Comparison of ENCODE assay signal across 26 mouse cellular contexts in genomic region chr1:39384914-39385313, GRCm38 (mm10). TPM values are rescaled to one million over a fixed set of nuclear protein-coding genes. Genes with fewer than 3 reads are reported as not detected.
DNase-seq lines count a peak whose midpoint lies in the region; ATAC-seq and TF ChIP-seq lines count a peak whose summit lies in the region.
"Had no signal": no experiment of that assay in that cellular context is flagged by ENCODE, and none has a peak within 500 bp of the region (broad histone marks: within the 10 kb centered on the region; RNA-seq: fewer than 3 reads in every experiment).

No protein-coding gene starts in this region.

- no peaks in the 10 kb centered on the region for H3K9me3 ChIP-seq in liver, embryonic 12.5 days (replicated peaks)
- no peaks in the 10 kb centered on the region for H3K9me3 ChIP-seq in liver, postnatal 0 days (ENCODE audit: low read length)
- H3K9me3 ChIP-seq: embryonic facial prominence, embryonic 12.5 days; embryonic facial prominence, embryonic 15.5 days; G1E; heart, embryonic 13.5 days; hindbrain, embryonic 12.5 days; hindbrain, embryonic 15.5 days had no signal

- no peak overlapping the region for H3K9ac ChIP-seq in liver, embryonic 12.5 days
- no peak overlapping the region for H3K9ac ChIP-seq in liver, postnatal 0 days (replicated peaks)
- H3K9ac ChIP-seq: embryonic facial prominence, embryonic 12.5 days; embryonic facial prominence, embryonic 15.5 days; heart, embryonic 13.5 days; hindbrain, embryonic 12.5 days; hindbrain, embryonic 15.5 days had no signal

- no peak overlapping the region for H3K4me2 ChIP-seq in liver, embryonic 12.5 days
- no peak overlapping the region for H3K4me2 ChIP-seq in liver, postnatal 0 days (ENCODE audit: low read depth, low read length)
- H3K4me2 ChIP-seq: embryonic facial prominence, embryonic 12.5 days; embryonic facial prominence, embryonic 15.5 days; heart, embryonic 13.5 days; hindbrain, embryonic 12.5 days; hindbrain, embryonic 15.5 days had no signal

- no peak for ATAC-seq in liver, embryonic 12.5 days
- no peak for ATAC-seq in liver, postnatal 0 days
- ATAC-seq in hematopoietic stem cell, adult 5-6 weeks (replicated peaks in 1 of 2; ENCODE audit: insufficient read depth in 1 of 2, low FRiP score in 2 of 2, low TSS enrichment in 1 of 2, low read depth in 1 of 2, poor library complexity in 2 of 2, severe bottlenecking in 2 of 2): peak; percentile 24 to 52; a peak in 3 of 4 replicates
- peak; percentile 55 for ATAC-seq in megakaryocyte progenitor cell, adult 5-6 weeks (replicated peaks; ENCODE audit: poor library complexity)
- no peak for ATAC-seq in megakaryocyte-erythroid progenitor cell, adult 5-6 weeks (replicated peaks; ENCODE audit: low FRiP score, low TSS enrichment, poor library complexity, severe bottlenecking)
- ATAC-seq: forebrain, embryonic 14.5 days had no signal

- H3K4me3 ChIP-seq in liver, embryonic 12.5 days: no peak overlapping the region
- no peak overlapping the region for H3K4me3 ChIP-seq in liver, postnatal 0 days (ENCODE audit: low read depth, low read length)
- H3K4me3 ChIP-seq: embryonic facial prominence, embryonic 12.5 days; embryonic facial prominence, embryonic 15.5 days; heart, embryonic 13.5 days; hindbrain, embryonic 12.5 days; hindbrain, embryonic 15.5 days had no signal

- no peak for TF ChIP-seq EP300 in liver, postnatal 0 days (IDR thresholded peaks at IDR 0.05; ENCODE audit: low read depth)

- DNase-seq in liver, postnatal 0 days: no peak
- DNase-seq in MN1 (ENCODE audit: low spot score): no peak
- DNase-seq: adrenal gland, adult 2 months; adrenal gland, postnatal 14 days; B cell, adult 2 months; cerebellum, adult 18-20 months; cerebellum, adult 9-10 months; cerebellum, postnatal 14 days; gastrocnemius, postnatal 10 days; gastrocnemius, postnatal 36 days; heart, adult 11 months; heart, postnatal 14 days; heart, postnatal 4 days; kidney, adult 11 months had no signal

- 47% methylated on average over 9 of the region's 9 CpGs for WGBS in liver, embryonic 12.5 days (ENCODE audit: insufficient replicate concordance)
- WGBS in liver, postnatal 0 days (ENCODE audit: insufficient replicate concordance): 51% methylated on average over 9 of the region's 9 CpGs

- 0 out of 2 replicates have a peak overlapping the region, but pooled peaks have one; percentile 11 for H3K27ac ChIP-seq in liver, embryonic 12.5 days
- H3K27ac ChIP-seq in liver, postnatal 0 days (ENCODE audit: low read depth): no peak overlapping the region
- H3K27ac ChIP-seq: embryonic facial prominence, embryonic 12.5 days; embryonic facial prominence, embryonic 15.5 days; heart, embryonic 13.5 days; hindbrain, embryonic 12.5 days; hindbrain, embryonic 15.5 days had no signal

- no peaks in the 10 kb centered on the region for H3K27me3 ChIP-seq in liver, embryonic 12.5 days (replicated peaks)
- no peaks in the 10 kb centered on the region for H3K27me3 ChIP-seq in liver, postnatal 0 days (ENCODE audit: insufficient read depth, low read length)
- H3K27me3 ChIP-seq: CH12.LX; embryonic facial prominence, embryonic 12.5 days; embryonic facial prominence, embryonic 15.5 days; heart, embryonic 13.5 days; hindbrain, embryonic 12.5 days; hindbrain, embryonic 15.5 days had no signal

- no peak for TF ChIP-seq CTCF in liver, postnatal 0 days (IDR thresholded peaks at IDR 0.05; ENCODE audit: low read depth)

- peaks cover 22% of the 10 kb centered on the region; the same call in 1 of the 2 replicates for H3K36me3 ChIP-seq in liver, embryonic 12.5 days
- H3K36me3 ChIP-seq in liver, postnatal 0 days (replicated peaks; ENCODE audit: insufficient read depth, low read length): peaks cover 54% of the 10 kb centered on the region
- H3K36me3 ChIP-seq: embryonic facial prominence, embryonic 15.5 days; hindbrain, embryonic 12.5 days; hindbrain, embryonic 15.5 days had no signal

- H3K4me1 ChIP-seq in liver, embryonic 12.5 days: peaks cover 40% of the 10 kb centered on the region
- peaks cover 4% of the 10 kb centered on the region for H3K4me1 ChIP-seq in liver, postnatal 0 days (ENCODE audit: insufficient read depth)
- H3K4me1 ChIP-seq: embryonic facial prominence, embryonic 12.5 days; embryonic facial prominence, embryonic 15.5 days; hindbrain, embryonic 12.5 days; hindbrain, embryonic 15.5 days had no signal

RNA-seq across cellular contexts. Expression of gene Rpl31, which starts 17.3 kb away (rescaled TPM):
- polyA plus RNA-seq in liver, embryonic 12.5 days (2016; fragmentation: Nextera tagmentation; extraction: Ambion mirVana): 511 and 538 TPM in 2 replicates
- polyA plus RNA-seq in liver, postnatal 0 days (2015; fragmentation: Nextera tagmentation; extraction: Ambion mirVana): 306 and 334 TPM in 2 replicates
- 486 and 732 TPM in 2 replicates for total RNA-seq in hematopoietic stem cell, adult 5-6 weeks (2017)
- 2,167 and 2,499 TPM in 2 replicates for total RNA-seq in megakaryocyte progenitor cell, adult 5-6 weeks (2015)
- total RNA-seq in megakaryocyte progenitor cell, adult 5-6 weeks (2017): 497 and 660 TPM in 2 replicates
- 2,763 and 2,797 TPM in 2 replicates for total RNA-seq in megakaryocyte-erythroid progenitor cell, adult 5-6 weeks (2014; fragmentation: Nextera tagmentation)
- 770 and 846 TPM in 2 replicates for total RNA-seq in megakaryocyte-erythroid progenitor cell, adult 5-6 weeks (2017)

Comparison
In these comparisons a context has a peak if more than half of its experiments do, and no peak if none do; other contexts are left out.
1. ATAC-seq: peak in hematopoietic stem cell, adult 5-6 weeks (2 of 2) and megakaryocyte progenitor cell, adult 5-6 weeks (single experiment); none in liver, embryonic 12.5 days (single experiment), liver, postnatal 0 days (single experiment) and megakaryocyte-erythroid progenitor cell, adult 5-6 weeks (single experiment).